Mouse (Mus musculus) heart, postnatal 0 days (tissue): ENCODE data around the gene Igf2r.

ENCODE experiments used
- CTCF ChIP-seq: IDR thresholded peaks from 2 replicates; pipeline ENCODE4 v1.5.1; 2016; ENCODE audit warnings: antibody characterized with exemption, control low read depth, low read depth
- EP300 ChIP-seq: IDR thresholded peaks from 2 replicates; pipeline ENCODE4 v1.6.1; 2016; ENCODE audit warnings: antibody characterized with exemption, low read depth

- no peak for TF ChIP-seq CTCF
- TF ChIP-seq EP300 = no peak
These were observed 10.0 kb upstream of the Igf2r start for GRCm38 (mm10) chr17:12779442-12779841.
